Mouse (Mus musculus): ENCODE measurements around the gene Tbc1d1. TPM values are rescaled to one million over a fixed set of nuclear protein-coding genes. Genes with fewer than 3 reads are reported as not detected.
A peak's percentile ranks its signal among the peaks of the same experiment; 100 is the strongest.

Gene Tbc1d1
- 14.7 and 17.5 TPM in 2 replicates for total RNA-seq (2021)
- long read RNA-seq, experiment 1, full-length matches to known transcripts, result 6 of 10 reads
- long read RNA-seq, experiment 1, partial matches to known transcripts, result 1 of 10 reads
- long read RNA-seq, experiment 1, other reads (novel, unspliced or antisense), result 3 of 10 reads
- long read RNA-seq, experiment 2, full-length matches to known transcripts, result 8 of 11 reads
- long read RNA-seq, experiment 2, partial matches to known transcripts, result 2 of 11 reads
- long read RNA-seq, experiment 2, other reads (novel, unspliced or antisense), result 1 of 11 reads

DNA sequence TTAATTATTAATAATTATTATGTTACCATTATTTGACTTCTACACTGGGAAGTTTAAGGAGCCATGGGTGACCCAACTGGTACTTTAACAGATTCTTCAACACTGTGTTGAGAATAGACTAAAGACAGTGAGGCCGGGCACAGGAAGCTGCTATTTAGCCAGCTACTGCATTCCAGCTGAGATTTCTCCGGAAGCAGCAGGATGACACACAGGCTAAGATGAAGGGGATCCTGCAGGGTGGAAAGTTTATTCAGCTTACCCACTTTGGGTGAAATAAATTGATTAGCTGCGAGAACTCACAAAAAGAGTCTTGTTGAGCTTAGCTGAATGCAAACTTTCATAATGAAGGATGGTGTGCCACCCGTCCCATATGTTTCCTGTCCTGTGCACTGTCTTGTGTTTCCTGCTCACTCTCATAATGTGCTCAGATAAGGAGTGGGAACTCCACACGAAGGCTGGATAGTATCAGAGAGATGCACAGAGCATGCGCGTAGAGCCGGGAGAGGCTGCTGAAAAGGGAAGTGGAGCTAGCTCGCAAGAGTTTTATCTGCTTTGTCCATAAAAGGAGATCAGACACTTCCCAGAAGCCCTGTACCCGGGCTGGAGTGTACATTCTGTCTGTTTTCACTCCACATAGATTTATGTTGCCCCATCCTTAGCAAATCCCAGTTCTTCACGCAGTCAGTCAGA is at the start of gene Tbc1d1:
Gene Tbc1d1, plus strand, starts transcription at position 445 of the 690 bp plus-strand sequence.
- DNase-seq, result peak; percentile 71

DNA sequence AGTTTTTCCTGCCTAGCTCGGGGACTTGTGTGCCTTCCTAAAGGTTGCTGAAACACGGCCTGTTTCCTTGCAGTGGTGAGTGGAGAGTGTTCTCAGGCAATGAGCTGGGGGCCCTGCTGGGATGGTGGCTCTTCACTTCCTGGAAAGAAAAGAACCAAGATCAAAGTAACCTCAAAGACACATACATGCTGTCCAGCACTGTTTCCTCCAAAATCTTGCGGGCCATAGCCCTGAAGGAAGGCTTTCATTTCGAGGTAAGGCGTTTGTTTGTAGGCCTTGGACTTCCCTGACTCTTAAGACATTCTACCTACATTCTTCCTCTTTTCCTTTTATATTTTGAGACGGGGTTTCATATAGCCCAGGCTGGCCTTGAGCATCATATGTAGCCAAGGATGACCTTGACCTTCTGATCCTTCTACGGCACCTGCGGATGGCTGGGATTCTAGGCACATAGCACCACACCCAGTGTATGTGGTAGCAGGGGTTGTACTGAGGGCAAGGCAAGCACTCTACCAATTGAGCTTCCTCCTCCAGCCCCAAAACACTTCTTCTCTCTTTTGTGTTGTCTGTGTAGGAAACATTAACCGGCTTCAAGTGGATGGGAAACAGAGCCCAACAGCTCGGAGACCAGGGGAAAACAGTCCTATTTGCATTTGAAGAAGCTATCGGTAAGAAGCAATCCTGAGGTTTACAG is 48.4 kb upstream of the Tbc1d1 start:
- no peak for DNase-seq

DNA sequence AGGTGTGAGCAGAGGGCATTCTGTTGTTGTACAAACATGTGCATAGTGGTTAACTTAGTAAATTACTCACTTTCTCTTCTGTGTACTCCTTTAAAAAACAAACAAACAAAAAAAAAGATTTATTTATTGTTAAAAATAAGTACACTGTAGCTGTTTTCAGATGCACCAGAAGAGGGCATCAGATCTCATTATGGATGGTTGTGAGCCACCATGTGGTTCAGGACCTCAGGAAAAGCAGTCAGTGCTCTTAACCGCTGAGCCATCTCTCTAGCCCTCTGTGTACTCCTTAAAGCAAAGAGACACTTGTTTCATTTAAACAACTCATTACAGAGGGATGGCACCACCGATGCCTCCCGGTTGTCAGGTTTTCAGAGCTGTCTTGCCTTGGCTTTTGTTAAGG is 46.9 kb upstream of the Tbc1d1 start:
- no peak for DNase-seq

DNA sequence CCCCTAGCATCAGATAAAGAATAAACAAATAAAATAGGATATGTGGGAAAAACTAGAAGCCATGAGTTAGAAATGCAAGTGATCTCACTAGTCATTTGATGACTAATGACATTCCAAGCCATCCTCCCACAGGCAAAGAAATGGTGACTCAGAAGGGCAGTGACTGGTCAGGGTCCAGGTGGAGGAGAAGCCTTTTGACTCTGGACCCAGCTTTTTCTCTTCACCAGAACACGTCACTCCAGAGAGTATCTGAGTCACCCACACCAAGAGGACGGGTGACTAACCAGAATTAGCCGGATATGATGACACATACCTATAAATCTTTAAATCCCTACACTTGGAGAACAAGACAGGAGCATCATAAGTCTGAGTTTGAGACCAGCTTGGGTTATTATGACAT is 43.7 kb upstream of the Tbc1d1 start:
- DNase-seq, result peak; percentile 64

DNA sequence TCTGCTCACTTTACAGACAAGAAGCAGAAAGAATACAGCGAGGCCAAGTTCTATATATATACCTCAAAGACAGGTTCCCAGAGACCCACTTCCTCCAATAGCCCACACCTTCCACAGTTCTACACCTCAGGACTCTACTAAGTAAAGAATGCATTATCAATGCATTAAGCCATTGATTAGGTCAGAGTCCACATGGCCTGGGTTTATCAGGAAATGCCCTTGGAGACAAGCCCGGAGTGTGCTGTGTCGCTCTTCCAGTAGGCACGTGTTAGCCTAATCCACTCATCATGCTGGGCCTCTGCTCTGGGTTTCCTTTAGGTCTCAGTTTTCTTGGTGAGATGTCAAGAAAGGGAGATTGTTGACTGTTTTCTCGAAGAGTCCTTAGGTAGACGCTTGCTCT is 41.9 kb upstream of the Tbc1d1 start:
- no peak for DNase-seq

DNA sequence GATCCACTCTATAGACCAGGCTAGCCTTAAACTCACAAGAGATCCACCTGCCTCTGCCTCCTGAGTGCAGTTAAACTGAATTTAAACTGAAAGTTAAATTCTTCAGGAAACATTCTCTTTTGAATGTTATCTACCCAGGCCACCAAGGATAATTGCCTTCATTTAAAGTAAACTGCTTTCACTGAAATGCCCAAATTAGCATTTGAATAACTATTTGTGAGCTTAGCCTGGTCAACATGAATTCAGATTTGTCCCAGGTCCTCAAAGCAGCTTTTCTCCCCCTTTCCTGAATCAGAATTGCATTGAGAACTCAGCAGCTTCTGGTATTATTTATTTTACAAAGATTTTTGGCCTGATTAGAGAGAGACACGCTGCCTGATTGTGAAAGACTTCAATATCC is 38.9 kb upstream of the Tbc1d1 start:
- DNase-seq, result no peak

DNA sequence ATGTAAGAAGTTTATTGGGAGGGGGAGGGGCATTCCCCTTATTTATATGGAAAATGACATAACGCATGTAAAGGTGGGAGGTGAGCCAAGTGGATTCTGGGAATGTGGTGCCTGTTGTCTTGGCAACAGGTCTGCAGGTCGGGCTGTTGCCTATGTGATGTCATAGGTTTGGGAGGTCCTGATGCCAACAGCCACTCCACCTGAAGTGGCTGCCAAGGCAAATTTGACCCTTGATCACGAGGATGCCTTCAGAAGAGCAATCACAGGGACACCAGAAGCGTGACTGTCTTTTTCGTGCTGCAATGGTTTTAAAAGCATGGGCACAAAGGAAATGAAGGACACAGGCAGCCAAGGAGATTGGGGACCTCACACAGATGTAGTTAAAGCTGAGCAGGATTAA is 30.3 kb upstream of the Tbc1d1 start:
- no peak for DNase-seq

DNA sequence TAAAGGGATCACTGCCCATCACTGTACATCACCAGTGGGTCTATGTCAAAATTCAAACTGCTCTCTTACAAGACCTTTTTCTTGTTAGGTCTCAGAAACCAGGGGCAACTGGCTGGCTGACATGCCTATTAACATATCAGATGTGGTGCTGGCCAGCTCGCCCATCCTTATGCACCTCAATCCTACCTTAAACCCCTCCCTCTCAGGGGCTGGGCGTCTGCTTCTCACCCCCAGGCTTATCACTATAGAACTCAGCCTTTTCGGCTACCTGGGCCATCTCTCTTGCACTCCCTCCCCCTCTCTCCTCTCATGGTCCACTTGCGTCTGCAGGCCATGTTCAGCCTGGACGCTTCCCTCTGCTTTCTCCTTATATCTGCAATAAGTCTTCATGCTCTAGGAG is 24.6 kb upstream of the Tbc1d1 start:
- no peak for DNase-seq

DNA sequence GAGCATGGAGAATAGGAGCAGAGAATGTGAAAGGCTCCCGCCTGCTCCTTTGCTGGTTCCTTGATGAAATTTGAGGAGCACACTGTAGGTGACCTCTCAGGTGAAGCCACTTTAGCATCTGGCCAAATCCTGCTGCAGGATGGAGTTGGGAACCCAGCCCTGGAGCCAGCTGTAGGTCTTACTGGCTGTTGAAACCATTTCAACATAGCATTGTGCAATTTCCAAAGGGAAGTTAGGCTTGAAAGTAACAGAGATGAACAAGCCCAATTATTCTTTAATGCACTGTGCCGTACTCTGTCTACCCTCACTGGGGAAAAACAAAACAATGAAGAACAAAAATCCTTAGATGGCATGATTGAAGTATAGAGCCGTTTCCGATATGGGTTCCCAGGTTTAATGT is 22.2 kb upstream of the Tbc1d1 start:
- DNase-seq, result no peak

DNA sequence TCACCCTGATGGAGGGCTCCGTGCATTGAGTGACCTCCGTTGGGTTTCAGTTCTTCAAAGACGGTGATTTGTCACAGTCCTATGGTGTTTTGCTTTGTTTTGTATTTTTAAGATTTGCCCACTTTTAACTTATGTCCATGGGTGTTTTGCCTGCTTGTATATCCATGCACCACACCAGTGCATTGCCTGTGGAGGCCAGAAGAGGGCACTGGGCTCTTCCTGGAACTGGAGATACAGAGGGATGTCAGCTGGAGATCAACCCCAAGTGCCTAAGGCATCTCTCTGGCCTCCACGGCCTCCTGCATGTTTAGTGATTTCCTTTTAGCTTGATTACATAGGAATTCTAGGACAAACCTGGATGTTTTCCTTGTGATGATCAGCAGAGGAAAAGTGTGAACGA is 19.8 kb upstream of the Tbc1d1 start:
- no peak for DNase-seq

DNA sequence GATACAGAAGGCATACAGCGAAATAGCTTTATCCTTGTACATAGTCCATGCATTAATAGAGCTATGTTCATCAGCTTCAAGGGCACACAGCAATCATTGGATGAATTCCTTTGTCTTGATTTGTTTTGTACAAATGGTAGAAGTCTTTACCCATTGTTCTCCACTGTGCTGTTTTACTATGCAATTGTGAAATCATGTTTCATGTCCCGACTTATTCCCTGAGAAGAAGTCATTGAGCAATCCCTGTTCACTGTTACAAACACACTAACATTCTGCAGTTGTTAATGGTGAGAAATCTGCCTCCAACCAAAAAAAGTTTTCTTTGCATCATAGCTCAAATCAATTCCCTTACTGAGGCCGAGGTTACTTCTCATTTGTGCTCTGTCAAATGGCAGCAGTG is 15.9 kb upstream of the Tbc1d1 start:
- no peak for DNase-seq

DNA sequence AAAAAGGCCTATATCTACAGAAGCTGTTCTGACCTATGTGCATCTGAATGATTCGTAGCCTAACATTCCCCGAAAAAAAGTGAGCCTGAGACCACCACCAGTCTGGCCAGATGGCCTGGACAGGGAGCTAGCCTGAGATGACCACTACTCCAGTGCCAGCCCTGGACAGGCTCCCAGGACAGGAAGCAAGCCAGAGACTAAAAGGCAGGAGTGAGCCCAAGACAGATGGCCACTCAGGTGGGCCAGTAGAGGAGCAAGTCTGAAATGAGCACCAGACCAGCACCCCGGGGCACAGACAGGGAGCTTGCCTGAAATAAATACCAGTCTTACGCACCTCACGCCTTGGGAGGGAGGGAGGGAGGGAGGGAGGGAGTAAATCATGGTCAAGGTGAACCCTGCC is 11.8 kb upstream of the Tbc1d1 start:
- DNase-seq, result no peak

DNA sequence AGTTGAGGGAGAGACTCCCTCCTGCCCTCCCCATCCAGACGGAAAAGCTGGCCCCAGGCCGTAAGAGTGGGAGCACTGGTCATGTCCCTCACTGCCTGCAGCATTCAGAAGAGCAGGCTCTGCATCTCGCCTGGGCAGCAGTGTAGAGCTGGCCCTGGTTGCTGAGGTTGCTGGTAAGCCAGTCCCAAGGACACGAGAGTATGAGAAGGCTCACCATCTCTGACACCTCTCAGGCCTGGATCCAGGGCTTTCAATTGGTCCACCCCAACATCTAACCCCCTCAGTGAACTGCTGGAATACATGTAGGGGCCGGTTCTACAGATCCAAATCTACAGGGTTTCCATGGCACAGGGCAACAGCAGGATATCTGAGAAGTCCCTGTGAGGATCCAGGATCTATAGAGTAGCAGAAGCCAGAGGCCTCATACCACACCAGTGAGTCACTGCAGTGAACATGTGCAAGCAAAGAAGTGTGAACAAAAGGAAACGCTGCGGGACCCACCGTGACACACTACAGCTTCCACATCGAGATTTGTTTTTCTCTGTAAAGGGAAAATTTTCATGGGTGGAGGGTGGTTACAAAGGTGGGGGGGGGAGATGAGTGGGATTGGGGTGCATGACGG is 9.6 kb upstream of the Tbc1d1 start:
- no peak for DNase-seq

DNA sequence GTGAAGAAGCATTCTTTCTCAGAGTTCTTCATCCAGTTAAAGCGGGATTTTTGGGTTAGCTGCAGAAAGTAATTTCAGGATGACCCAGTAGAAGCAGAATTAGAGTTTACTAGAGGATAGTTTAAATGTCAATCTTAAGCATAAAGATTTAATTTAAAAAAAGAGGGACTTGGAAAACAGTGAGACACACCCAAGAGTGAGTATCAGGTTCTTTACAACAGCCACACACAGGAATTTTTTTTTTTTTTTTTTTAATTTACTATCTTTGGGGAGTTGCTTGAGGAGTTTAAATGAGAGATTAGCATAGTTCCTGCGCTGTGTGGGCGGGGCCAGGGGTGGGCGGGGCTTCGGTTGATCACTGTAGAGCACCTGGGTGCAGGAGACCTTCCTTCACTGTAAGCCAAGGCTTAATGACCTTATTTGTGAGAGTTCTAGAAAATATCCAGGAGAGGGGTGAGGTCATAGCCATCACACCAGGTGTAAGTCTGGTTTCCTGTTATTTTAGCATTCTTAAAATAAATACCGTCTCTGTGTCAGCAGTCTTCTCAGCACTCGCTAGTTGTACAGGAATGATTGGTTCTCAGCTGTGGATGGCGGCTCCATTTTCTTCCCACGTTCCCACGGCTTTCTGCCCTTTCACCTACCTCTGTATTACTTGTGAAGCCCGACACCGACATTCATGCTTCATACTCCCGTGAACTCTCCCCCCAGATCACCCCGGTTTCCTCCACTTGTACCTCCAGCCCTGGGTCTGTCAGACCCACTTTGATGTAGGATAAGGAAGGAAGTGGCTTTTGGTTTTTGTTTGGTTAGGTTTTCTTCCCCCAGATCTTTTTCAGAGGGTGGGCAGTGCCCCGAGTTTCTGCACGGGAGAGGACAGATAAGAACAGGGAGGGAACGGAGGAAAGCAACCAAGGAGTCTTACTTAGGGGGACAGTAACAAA is 6.6 kb upstream of the Tbc1d1 start:
- DNase-seq, result no peak

DNA sequence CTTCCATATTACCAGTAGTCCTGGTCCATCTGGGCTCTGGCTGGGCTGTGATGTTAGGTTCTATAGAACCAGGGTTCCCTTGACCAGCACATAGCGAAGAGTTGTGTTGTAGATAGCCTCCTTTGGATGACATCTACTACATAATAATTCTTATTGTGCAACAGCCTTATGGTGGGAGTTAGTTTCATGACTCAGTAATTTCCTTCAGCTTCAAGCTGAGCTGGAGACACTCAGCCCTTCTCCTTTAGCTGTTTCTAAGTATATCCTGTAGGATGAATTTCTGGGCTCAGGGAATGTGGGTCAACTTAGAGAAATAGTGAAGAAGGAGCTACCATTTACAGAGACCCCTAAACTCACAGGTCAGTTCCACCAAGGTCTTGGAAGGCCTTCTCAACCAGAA is 2.8 kb upstream of the Tbc1d1 start:
- no peak for DNase-seq

DNA sequence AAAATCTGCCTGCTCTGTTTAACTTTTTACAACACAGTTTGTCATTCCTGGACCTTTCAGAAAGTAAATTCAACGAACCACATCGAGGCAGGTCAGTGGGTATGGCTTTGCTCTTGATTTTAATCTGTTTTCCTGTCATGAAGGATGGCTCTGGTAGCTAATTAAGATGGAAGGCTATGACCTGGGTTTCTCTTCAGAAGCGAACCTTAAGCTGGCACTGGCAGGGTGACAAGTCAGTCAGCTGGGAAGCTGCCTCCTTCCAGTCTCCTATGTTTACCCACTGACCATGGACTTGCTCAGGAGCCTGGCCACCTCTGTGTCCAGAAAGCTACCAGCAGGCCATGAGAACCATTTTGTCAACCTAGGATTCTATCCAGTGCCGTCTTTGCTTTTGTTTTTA is 474 bp downstream of the Tbc1d1 start:
- DNase-seq, result no peak

DNA sequence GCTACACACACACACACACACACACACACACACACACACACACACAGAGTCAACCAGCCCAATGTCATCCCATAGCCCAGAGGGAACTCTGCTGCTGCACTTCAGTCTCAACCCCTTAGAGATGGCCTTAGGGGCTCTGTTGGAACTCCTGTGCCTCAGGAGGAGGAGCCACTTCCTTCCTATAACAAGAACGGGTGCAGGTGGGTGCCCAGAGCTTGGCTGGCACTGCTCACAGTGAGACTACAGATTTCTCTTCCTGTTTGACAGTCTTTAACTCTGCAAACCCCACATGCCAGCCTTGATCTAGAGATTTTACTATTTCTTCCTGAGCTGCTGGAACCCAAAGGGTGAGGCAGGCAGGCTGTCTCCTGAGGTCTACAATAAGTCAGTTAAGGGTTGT is 1.8 kb downstream of the Tbc1d1 start:
- DNase-seq, result no peak

DNA sequence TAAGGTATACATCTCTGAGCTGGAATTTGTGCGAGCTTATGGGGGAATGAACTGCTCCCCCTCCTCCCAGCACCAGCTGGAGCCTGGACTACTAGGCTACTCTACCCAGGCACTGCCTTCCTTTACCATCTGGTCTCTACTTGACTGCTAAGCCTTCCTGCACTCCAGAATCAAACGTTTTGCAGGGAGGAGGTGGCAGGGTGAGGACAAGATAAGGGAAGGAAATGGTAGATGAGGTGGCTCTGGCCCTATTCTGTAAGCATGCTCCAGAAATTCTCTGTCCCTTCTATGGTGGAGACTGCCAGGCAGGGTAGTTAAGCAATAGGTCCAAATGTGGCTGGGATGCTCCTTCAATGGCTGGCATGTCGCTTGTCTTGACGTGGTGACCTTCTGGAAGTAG is 2.4 kb downstream of the Tbc1d1 start:
- DNase-seq, result no peak

DNA sequence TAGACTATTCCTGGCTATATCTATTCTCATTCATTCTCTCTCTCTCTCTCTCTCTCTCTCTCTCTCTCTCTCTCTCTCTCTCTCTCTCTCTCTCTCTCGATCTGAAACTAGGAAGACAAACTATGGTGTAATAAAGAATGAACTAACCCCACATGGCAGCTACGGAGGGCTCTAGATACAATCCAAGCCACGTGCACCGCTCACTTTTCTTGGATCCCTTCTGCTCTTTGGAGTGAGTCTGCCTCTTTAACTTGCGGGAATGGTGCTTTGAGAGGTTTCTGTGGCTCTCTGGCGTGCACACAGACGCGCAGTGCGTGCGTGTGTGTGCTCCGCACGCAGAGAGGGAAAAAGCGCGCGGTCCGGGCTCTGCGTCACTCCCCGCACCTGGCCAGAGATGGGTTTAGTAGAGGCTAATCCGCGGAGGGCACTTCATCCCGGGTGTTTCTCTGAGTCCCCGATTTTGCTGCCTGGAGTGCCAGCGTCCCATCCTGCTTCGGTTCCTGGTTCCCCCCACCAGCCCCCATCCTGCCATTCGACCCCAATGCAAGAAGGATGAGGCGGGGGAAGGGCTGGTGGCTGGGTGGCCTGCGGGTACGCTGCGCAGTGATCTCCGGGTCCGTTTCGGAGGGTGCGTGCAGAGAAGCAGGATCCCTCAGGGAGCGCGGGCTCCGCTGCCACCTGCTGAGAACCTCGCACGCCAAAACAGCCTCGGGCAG is 3.1 kb downstream of the Tbc1d1 start:
- DNase-seq, result peak; percentile 30

DNA sequence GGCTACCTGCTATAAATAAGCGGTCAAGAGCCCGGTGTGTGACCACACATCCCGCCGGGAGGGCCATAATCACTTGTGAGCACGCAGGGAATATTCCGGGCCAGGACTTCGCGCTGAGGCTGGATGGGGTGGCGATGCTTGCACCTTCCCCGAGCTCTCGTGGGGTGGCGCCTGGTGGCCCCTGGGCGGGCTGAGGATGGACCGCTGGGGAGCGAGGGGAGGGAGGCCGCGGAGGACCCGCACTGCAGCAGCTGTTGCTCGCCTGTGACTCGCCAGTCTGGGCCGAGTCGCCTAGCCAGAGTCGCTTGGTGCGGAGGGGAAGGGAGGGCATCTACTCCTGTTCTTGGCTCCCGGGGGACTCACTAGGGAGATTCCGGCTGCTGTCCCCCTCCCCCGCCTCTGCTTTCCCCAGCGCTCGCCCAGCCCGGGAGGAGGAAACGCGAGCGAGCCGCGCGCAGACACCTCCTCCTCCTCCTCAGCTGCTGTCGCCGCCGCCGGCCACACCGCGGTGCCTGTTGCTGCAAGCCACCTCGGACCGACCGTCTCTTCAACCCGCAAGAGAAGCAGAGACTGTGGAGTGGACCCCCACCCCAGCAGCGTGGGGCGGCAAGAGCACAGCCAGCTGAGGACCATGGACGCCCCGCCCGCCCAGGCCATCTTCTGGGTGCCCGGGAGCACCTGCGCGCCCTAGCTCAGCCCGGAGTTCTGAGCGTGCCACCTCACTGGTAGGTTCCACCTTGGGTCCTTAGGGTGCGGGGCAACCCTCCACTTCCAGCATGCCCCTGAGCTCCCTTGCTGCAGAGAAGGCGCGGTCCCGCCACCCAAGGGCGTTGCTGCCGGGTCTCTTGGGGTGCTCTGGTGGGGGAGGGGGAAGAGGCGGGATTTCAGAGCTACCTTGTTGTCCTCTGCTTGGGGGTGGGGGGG is 3.9 kb downstream of the Tbc1d1 start:
- DNase-seq, result peak; percentile 68
